Mouse (Mus musculus) thymus, adult 2 months (tissue): ENCODE data around the gene Sult2b1.

Source experiments
- CTCF ChIP-seq: fragments of 200-500 bp; IDR thresholded peaks from 2 replicates; pipeline ENCODE4 v1.5.1; 2012; ENCODE audit warnings: mild to moderate bottlenecking, control low read depth, low read length, moderate library complexity, borderline replicate concordance; ENCODE audit not compliant: control insufficient read depth, poor library complexity, insufficient read depth; ENCODE audit errors: extremely low read depth
- POLR2A ChIP-seq: fragments of 200-500 bp; IDR thresholded peaks from 2 replicates; pipeline ENCODE4 v1.6.1; 2012; ENCODE audit warnings: mild to moderate bottlenecking, low read length, control low read depth, moderate library complexity; ENCODE audit not compliant: control insufficient read depth, poor library complexity, insufficient read depth; ENCODE audit errors: extremely low read depth

GRCm38 (mm10) chr7:45742338-45742737, 42.1 kb downstream of the Sult2b1 start:
- TF ChIP-seq CTCF (no peak), POLR2A (no peak)
